16 mouse cellular contexts compared by ENCODE assay signal in the genomic region with DNA sequence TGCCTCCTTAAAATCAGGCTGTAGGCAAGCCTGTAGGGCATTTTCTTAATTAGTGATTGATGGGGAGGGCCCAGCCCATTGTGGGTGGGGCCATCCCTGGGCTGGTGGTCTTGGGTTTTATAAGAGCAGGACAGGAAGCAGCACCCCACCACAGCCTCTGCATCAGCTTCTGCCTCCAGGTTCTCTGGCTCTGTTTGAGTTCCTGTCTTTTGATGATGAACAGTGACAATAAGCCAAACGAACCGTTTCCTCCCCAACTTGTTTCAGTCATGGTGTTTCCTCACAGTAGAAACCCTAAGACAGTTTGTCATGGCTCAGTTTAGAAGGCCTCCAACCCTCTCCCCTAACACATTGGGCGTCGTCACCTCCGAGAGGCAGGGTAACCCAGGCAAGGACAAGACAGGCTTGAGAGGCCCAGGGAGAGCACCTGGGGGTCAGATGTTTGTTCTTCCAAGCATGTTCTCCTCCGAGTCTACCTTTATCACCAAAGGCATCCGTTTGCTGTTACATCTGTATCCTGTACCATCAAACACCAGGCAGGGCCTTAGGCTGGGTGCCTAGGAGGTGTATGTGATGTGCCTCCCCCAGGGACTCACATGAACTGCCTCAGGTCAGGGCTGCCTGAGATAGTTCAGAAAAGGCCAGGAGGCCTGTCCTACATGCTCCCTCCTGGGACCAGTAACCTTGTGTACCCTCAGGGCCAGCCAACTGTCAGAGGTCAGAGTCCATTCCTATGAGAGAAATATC. TPM values are rescaled to one million over a fixed set of nuclear protein-coding genes. Genes with fewer than 3 reads are reported as not detected.
DNase-seq lines count a peak whose midpoint lies in the region; ATAC-seq lines count a peak whose summit lies in the region.
"Had no signal": no experiment of that assay in that cellular context is flagged by ENCODE, and none has a peak within 500 bp of the region (broad histone marks: within the 10 kb centered on the region; RNA-seq: fewer than 3 reads in every experiment).

No protein-coding gene starts in this region.

- 0 out of 2 replicates have a peak overlapping the region, but pooled peaks have one; percentile 4 for H3K9ac ChIP-seq in lung, embryonic 15.5 days
- H3K9ac ChIP-seq in liver, embryonic 13.5 days, result peak overlapping the region; percentile 2; the same call in 1 of the 2 replicates
- H3K9ac ChIP-seq: embryonic facial prominence, embryonic 15.5 days; hindbrain, embryonic 13.5 days; midbrain, embryonic 13.5 days; neural tube, embryonic 13.5 days had no signal

- H3K4me3 ChIP-seq in lung, embryonic 15.5 days, result no peak overlapping the region
- no peak overlapping the region for H3K4me3 ChIP-seq in liver, embryonic 13.5 days (replicated peaks)
- H3K4me3 ChIP-seq: embryonic facial prominence, embryonic 15.5 days; hindbrain, embryonic 13.5 days; midbrain, embryonic 13.5 days; neural tube, embryonic 13.5 days had no signal

- H3K36me3 ChIP-seq in lung, embryonic 15.5 days, result no peaks in the 10 kb centered on the region
- no peaks in the 10 kb centered on the region for H3K36me3 ChIP-seq in liver, embryonic 13.5 days
- H3K36me3 ChIP-seq: embryonic facial prominence, embryonic 15.5 days had no signal

- DNase-seq in lung, postnatal 25 days (ENCODE audit: low spot score), result no peak
- no peak for DNase-seq in liver, embryonic 13.5 days
- peak; percentile 61 to 69 for DNase-seq in thymus, postnatal 36 days
- DNase-seq in urinary bladder, postnatal 4 days (ENCODE audit: low spot score in 2 of 2), result no peak
- no peak for DNase-seq in left cerebral cortex, adult 9 months (ENCODE audit: low spot score in 2 of 2)
- DNase-seq: gastrocnemius, postnatal 14 days; retina, postnatal 1 day had no signal

- H3K4me1 ChIP-seq in lung, embryonic 15.5 days, result no peaks in the 10 kb centered on the region
- peaks cover 19% of the 10 kb centered on the region for H3K4me1 ChIP-seq in liver, embryonic 13.5 days (replicated peaks)
- H3K4me1 ChIP-seq: hindbrain, embryonic 13.5 days; midbrain, embryonic 13.5 days had no signal

- no peaks in the 10 kb centered on the region for H3K27me3 ChIP-seq in lung, embryonic 15.5 days
- H3K27me3 ChIP-seq in liver, embryonic 13.5 days, result no peaks in the 10 kb centered on the region
- H3K27me3 ChIP-seq: embryonic facial prominence, embryonic 15.5 days; hindbrain, embryonic 13.5 days; midbrain, embryonic 13.5 days; neural tube, embryonic 13.5 days had no signal

- H3K9me3 ChIP-seq in lung, embryonic 15.5 days, result no peaks in the 10 kb centered on the region
- H3K9me3 ChIP-seq in liver, embryonic 13.5 days (replicated peaks), result no peaks in the 10 kb centered on the region
- H3K9me3 ChIP-seq: embryonic facial prominence, embryonic 15.5 days; hindbrain, embryonic 13.5 days; midbrain, embryonic 13.5 days; neural tube, embryonic 13.5 days had no signal

- no peak for ATAC-seq in lung, embryonic 15.5 days (ENCODE audit: borderline replicate concordance, extremely low read depth, low FRiP score, low TSS enrichment)
- 0 out of 4 replicates have a peak, but pooled peaks have one; percentile 11 to 24 for ATAC-seq in hematopoietic stem cell, adult 5-6 weeks (replicated peaks in 1 of 2; ENCODE audit: insufficient read depth in 1 of 2, low FRiP score in 2 of 2, low TSS enrichment in 1 of 2, low read depth in 1 of 2, poor library complexity in 2 of 2, severe bottlenecking in 2 of 2)
- peak; percentile 41; the same call in 1 of the 2 replicates for ATAC-seq in liver, embryonic 13.5 days (ENCODE audit: low read depth)
- ATAC-seq: forebrain, embryonic 14.5 days; lung, postnatal 0 days; midbrain, embryonic 13.5 days had no signal

- H3K4me2 ChIP-seq in lung, embryonic 15.5 days, result no peak overlapping the region
- no peak overlapping the region for H3K4me2 ChIP-seq in liver, embryonic 13.5 days
- H3K4me2 ChIP-seq: embryonic facial prominence, embryonic 15.5 days; heart, embryonic 11.5 days; hindbrain, embryonic 13.5 days; midbrain, embryonic 13.5 days; neural tube, embryonic 13.5 days had no signal

- H3K27ac ChIP-seq in lung, embryonic 15.5 days, result no peak overlapping the region
- no peak overlapping the region for H3K27ac ChIP-seq in liver, embryonic 13.5 days
- H3K27ac ChIP-seq: embryonic facial prominence, embryonic 15.5 days; hindbrain, embryonic 13.5 days; midbrain, embryonic 13.5 days; neural tube, embryonic 13.5 days had no signal

- WGBS in lung, embryonic 15.5 days, result 63% methylated on average over 7 of the region's 7 CpGs
- WGBS in liver, embryonic 13.5 days (ENCODE audit: insufficient replicate concordance), result 35% methylated on average over 7 of the region's 7 CpGs

RNA-seq across cellular contexts. Expression of a gene that starts 6.1 kb away (rescaled TPM):
- polyA plus RNA-seq in lung, embryonic 15.5 days (2015; fragmentation: Nextera tagmentation; extraction: Ambion mirVana), result 50.3 and 54.1 TPM in 2 replicates
- total RNA-seq in hematopoietic stem cell, adult 5-6 weeks (2017), result 18.5 and 19.1 TPM in 2 replicates
- polyA plus RNA-seq in liver, embryonic 13.5 days (2015; fragmentation: Nextera tagmentation; extraction: Ambion mirVana), result 31.1 and 31.3 TPM in 2 replicates

RNA-seq across cellular contexts. Expression of a gene that starts 13.5 kb away (rescaled TPM):
- polyA plus RNA-seq in lung, embryonic 15.5 days (2015; fragmentation: Nextera tagmentation; extraction: Ambion mirVana), result 37.8 and 40.7 TPM in 2 replicates
- total RNA-seq in hematopoietic stem cell, adult 5-6 weeks (2017), result 6.6 and 16.1 TPM in 2 replicates
- 13.9 and 15.9 TPM in 2 replicates for polyA plus RNA-seq in liver, embryonic 13.5 days (2015; fragmentation: Nextera tagmentation; extraction: Ambion mirVana)

RNA-seq across cellular contexts. Expression of a gene that starts 31.9 kb away (rescaled TPM):
- polyA plus RNA-seq in lung, embryonic 15.5 days (2015; fragmentation: Nextera tagmentation; extraction: Ambion mirVana), result 20.1 and 22.8 TPM in 2 replicates
- total RNA-seq in hematopoietic stem cell, adult 5-6 weeks (2017), result 10.3 and 25.2 TPM in 2 replicates
- 1.4 and 1.5 TPM in 2 replicates for polyA plus RNA-seq in liver, embryonic 13.5 days (2015; fragmentation: Nextera tagmentation; extraction: Ambion mirVana)

RNA-seq across cellular contexts. Expression of a gene that starts 43.5 kb away (rescaled TPM):
- 127 and 130 TPM in 2 replicates for polyA plus RNA-seq in lung, embryonic 15.5 days (2015; fragmentation: Nextera tagmentation; extraction: Ambion mirVana)
- 46.5 and 48.0 TPM in 2 replicates for total RNA-seq in hematopoietic stem cell, adult 5-6 weeks (2017)
- polyA plus RNA-seq in liver, embryonic 13.5 days (2015; fragmentation: Nextera tagmentation; extraction: Ambion mirVana), result 112 and 127 TPM in 2 replicates

RNA-seq across cellular contexts. Expression of a gene that starts 57.3 kb away (rescaled TPM):
- polyA plus RNA-seq in lung, embryonic 15.5 days (2015; fragmentation: Nextera tagmentation; extraction: Ambion mirVana), result 95.9 and 101 TPM in 2 replicates
- total RNA-seq in hematopoietic stem cell, adult 5-6 weeks (2017), result 1.7 and 3.3 TPM in 2 replicates
- 11.8 and 13.3 TPM in 2 replicates for polyA plus RNA-seq in liver, embryonic 13.5 days (2015; fragmentation: Nextera tagmentation; extraction: Ambion mirVana)

Comparison
In these comparisons a context has a peak if more than half of its experiments do, and no peak if none do; other contexts are left out.
1. DNase-seq: peak in thymus, postnatal 36 days (2 of 2); none in lung, postnatal 25 days (single experiment), liver, embryonic 13.5 days (single experiment), urinary bladder, postnatal 4 days (0 of 2) and left cerebral cortex, adult 9 months (0 of 2).